Mouse (Mus musculus): ENCODE results near the gene Alk. TPM values are rescaled to one million over a fixed set of nuclear protein-coding genes. Genes with fewer than 3 reads are reported as not detected.

Gene Alk
- polyA plus RNA-seq, 1 experiment = 2.2 TPM

- TF ChIP-seq POLR2A (IDR thresholded peaks at IDR 0.05; ENCODE audit: extremely low read depth, insufficient read depth, low read length) = no peak
- TF ChIP-seq CTCF (IDR thresholded peaks at IDR 0.05; ENCODE audit: extremely low read depth, insufficient read depth, low read length) = no peak
- H3K27ac ChIP-seq (ENCODE audit: insufficient read depth, low read length) = no peak overlapping the region
- H3K4me1 ChIP-seq (ENCODE audit: control insufficient read depth, insufficient read depth, low read length) = no peaks in the 10 kb centered on the region
- no peak overlapping the region for H3K4me3 ChIP-seq (ENCODE audit: insufficient read depth, low read length)
Measured at GRCm38 (mm10) chr17:72144946-72145598, 459.4 kb downstream of the Alk start.

- Histone ChIP-seq H3K27ac (ENCODE audit: insufficient read depth, low read length) (no peak overlapping the region), H3K4me1 (ENCODE audit: control insufficient read depth, insufficient read depth, low read length) (no peaks in the 10 kb centered on the region)
Measured at GRCm38 (mm10) chr17:72144461-72144860, 460.0 kb downstream of the Alk start.

GRCm38 (mm10) chr17:72132140-72132911, 472.1 kb downstream of the Alk start:
- no peak overlapping the region for H3K4me3 ChIP-seq (ENCODE audit: insufficient read depth, low read length)
- H3K4me1 ChIP-seq (ENCODE audit: control insufficient read depth, insufficient read depth, low read length) = no peaks in the 10 kb centered on the region
- TF ChIP-seq POLR2A (IDR thresholded peaks at IDR 0.05; ENCODE audit: extremely low read depth, insufficient read depth, low read length) = no peak
- no peak for TF ChIP-seq CTCF (IDR thresholded peaks at IDR 0.05; ENCODE audit: extremely low read depth, insufficient read depth, low read length)
- H3K27ac ChIP-seq (ENCODE audit: insufficient read depth, low read length) = no peak overlapping the region

More at GRCm38 (mm10) chr17:72144461-72144860, 460.0 kb downstream of the Alk start:
- H3K4me3 ChIP-seq (ENCODE audit: insufficient read depth, low read length) = no peak overlapping the region
- TF ChIP-seq CTCF (IDR thresholded peaks at IDR 0.05; ENCODE audit: extremely low read depth, insufficient read depth, low read length) = no peak
- TF ChIP-seq POLR2A (IDR thresholded peaks at IDR 0.05; ENCODE audit: extremely low read depth, insufficient read depth, low read length) = no peak

GRCm38 (mm10) chr17:72121660-72122059, 482.8 kb downstream of the Alk start:
- Histone ChIP-seq H3K4me3 (ENCODE audit: insufficient read depth, low read length) (no peak overlapping the region), H3K27ac (ENCODE audit: insufficient read depth, low read length) (no peak overlapping the region), H3K4me1 (ENCODE audit: control insufficient read depth, insufficient read depth, low read length) (no peaks in the 10 kb centered on the region)
- TF ChIP-seq POLR2A (IDR thresholded peaks at IDR 0.05; ENCODE audit: extremely low read depth, insufficient read depth, low read length) (no peak), CTCF (IDR thresholded peaks at IDR 0.05; ENCODE audit: extremely low read depth, insufficient read depth, low read length) (no peak)

GRCm38 (mm10) chr17:72120278-72120677, 484.1 kb downstream of the Alk start:
- Histone ChIP-seq H3K4me1 (ENCODE audit: control insufficient read depth, insufficient read depth, low read length) (no peaks in the 10 kb centered on the region), H3K4me3 (ENCODE audit: insufficient read depth, low read length) (no peak overlapping the region), H3K27ac (ENCODE audit: insufficient read depth, low read length) (no peak overlapping the region)
- TF ChIP-seq POLR2A (IDR thresholded peaks at IDR 0.05; ENCODE audit: extremely low read depth, insufficient read depth, low read length) (no peak), CTCF (IDR thresholded peaks at IDR 0.05; ENCODE audit: extremely low read depth, insufficient read depth, low read length) (no peak)

- H3K27ac ChIP-seq (ENCODE audit: insufficient read depth, low read length) = no peak overlapping the region
- TF ChIP-seq POLR2A (IDR thresholded peaks at IDR 0.05; ENCODE audit: extremely low read depth, insufficient read depth, low read length) = no peak
- TF ChIP-seq CTCF (IDR thresholded peaks at IDR 0.05; ENCODE audit: extremely low read depth, insufficient read depth, low read length) = no peak
- H3K4me1 ChIP-seq (ENCODE audit: control insufficient read depth, insufficient read depth, low read length) = no peaks in the 10 kb centered on the region
- no peak overlapping the region for H3K4me3 ChIP-seq (ENCODE audit: insufficient read depth, low read length)
Measured at GRCm38 (mm10) chr17:72118376-72118775, 486.1 kb downstream of the Alk start.

- TF ChIP-seq POLR2A (IDR thresholded peaks at IDR 0.05; ENCODE audit: extremely low read depth, insufficient read depth, low read length) = no peak
- TF ChIP-seq CTCF (IDR thresholded peaks at IDR 0.05; ENCODE audit: extremely low read depth, insufficient read depth, low read length) = no peak
- Histone ChIP-seq H3K27ac (ENCODE audit: insufficient read depth, low read length) (no peak overlapping the region), H3K4me1 (ENCODE audit: control insufficient read depth, insufficient read depth, low read length) (no peaks in the 10 kb centered on the region), H3K4me3 (ENCODE audit: insufficient read depth, low read length) (no peak overlapping the region)
Measured at GRCm38 (mm10) chr17:72115271-72115944, 489.0 kb downstream of the Alk start.

GRCm38 (mm10) chr17:72112004-72112403, 492.4 kb downstream of the Alk start:
- H3K27ac ChIP-seq (ENCODE audit: insufficient read depth, low read length) = no peak overlapping the region
- TF ChIP-seq POLR2A (IDR thresholded peaks at IDR 0.05; ENCODE audit: extremely low read depth, insufficient read depth, low read length) (no peak), CTCF (IDR thresholded peaks at IDR 0.05; ENCODE audit: extremely low read depth, insufficient read depth, low read length) (no peak)
- H3K4me3 ChIP-seq (ENCODE audit: insufficient read depth, low read length) = no peak overlapping the region
- no peaks in the 10 kb centered on the region for H3K4me1 ChIP-seq (ENCODE audit: control insufficient read depth, insufficient read depth, low read length)

- no peak overlapping the region for H3K27ac ChIP-seq (ENCODE audit: insufficient read depth, low read length)
- TF ChIP-seq POLR2A (IDR thresholded peaks at IDR 0.05; ENCODE audit: extremely low read depth, insufficient read depth, low read length) (no peak), CTCF (IDR thresholded peaks at IDR 0.05; ENCODE audit: extremely low read depth, insufficient read depth, low read length) (no peak)
- no peak overlapping the region for H3K4me3 ChIP-seq (ENCODE audit: insufficient read depth, low read length)
- H3K4me1 ChIP-seq (ENCODE audit: control insufficient read depth, insufficient read depth, low read length) = no peaks in the 10 kb centered on the region
Measured at GRCm38 (mm10) chr17:72111528-72111927, 492.9 kb downstream of the Alk start.
